Mouse (Mus musculus) lung, postnatal 36 days (tissue): ENCODE measurements around the gene Sucnr1.
A peak's percentile ranks its signal among the peaks of the same experiment; 100 is the strongest.

Experiments used
- DNase-seq: peaks from one replicate; pipeline ENCODE4 v3.0.0; 2022; ENCODE audit warnings: mixed read lengths

The Sucnr1 gene

DNA sequence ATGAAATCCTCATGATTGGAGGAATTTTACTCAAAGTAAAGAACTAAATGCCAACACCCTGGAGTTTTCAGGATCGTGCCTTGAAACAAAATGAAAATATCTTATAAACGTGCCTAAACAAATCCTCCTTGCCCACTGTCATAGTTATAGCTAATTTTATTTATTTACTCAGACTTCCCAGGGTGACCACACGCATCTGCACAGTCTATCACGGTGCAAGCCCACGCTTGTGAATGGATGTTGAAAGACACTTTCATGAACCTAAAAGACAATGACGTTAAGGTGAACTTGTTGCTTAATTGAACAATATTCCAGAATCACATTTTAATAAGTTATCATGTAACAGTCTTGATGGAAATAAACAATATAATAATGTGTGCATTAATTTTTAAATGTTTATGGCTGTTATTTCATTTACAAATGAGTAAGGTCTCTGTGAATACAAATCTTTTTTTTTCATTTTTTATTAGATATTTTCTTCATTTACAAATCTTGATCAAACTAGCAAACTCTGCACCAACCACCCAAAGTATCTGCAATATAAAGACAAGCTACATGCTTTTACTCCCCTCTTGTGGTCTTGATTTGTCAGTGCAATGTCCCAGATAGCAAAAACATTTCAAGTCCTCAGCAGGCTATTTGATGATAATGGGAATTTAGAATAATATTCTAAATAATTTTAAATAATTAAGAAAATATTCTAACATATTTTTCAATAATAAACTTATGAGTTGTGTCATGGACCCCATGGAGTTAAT is 30.4 kb downstream of the Sucnr1 start:
- DNase-seq = peak; percentile 56

DNA sequence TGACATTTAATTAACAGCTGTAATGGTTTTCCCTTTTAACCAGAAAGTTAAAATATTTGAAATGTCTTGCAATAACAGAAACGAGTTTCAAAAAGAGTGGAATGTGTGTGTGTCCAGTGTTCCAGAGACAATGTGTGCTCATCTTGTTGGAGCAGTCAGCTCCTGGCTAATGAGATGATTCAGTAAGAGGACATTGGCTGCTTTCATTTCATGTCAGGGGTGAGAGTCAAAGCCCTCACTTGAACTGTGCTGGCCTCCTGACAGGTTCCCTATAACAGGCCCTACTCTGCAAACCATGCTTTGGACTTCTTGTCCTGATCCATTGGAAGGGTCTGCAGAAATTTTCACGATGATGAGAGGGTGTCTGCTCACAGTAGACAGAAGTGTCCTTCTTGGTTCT is 32.9 kb downstream of the Sucnr1 start:
- no peak for DNase-seq

DNA sequence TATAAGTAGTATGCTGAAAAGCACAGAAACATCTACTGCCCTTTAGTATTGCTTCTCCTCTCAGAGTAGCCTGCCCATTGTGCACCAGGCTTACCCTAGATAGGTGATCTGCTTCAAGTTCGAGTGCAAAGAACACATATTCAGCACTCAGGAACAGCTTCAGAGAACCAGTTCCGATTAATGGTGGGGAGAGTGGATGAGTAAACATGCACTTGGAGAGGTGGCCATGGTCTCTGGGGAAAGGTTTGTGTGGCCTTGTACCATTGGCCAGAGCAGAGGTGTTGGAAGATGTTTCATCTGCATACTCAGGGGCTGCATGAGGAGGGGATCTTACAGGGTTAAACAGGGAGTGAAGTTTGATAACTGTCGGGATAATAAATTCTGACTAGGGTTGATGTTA is 39.8 kb downstream of the Sucnr1 start:
- DNase-seq = no peak

DNA sequence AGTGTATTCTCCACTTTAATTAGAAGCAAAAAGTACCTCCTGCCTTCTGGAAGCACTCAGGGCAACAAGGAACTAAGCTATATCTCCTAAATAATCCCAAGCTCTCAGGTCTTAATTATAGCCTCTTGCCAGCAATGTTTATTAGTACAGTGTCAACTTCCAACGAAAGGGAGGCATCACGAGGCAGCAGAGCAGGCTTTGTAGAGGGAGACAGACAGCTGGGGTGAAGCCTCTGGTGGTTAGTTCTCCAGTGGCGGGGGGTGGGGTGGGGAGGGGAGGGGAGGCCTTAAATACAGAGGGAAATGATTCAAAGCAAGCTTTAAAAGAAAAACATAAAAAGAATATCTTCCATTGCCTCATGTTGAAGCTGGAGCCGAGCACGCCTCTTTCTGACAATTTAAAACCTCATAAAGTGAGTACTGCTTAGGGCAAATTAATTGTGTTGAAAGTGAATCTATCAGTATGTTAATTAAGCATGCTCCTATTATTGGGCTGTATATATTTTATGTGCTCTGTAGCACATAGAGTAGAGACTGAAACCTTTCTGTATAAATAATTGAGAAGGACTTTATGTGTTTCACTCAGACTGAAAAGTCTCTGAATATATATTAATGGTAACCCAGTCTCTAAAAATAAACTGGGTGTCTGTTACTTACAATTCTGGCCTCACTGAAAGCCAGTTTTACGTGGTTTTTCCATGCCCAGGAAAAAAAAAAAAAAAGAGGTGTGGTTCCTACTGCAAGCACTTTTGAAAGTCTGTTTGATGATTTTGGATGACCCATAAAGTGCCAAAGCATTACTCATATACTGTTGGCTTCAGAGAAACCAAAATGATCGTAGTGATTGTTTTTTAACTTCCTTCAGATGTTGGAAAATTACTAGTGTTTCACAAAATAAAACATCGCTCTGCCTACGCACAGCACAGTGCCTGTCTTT is 42.5 kb downstream of the Sucnr1 start:
- DNase-seq = peak; percentile 21

DNA sequence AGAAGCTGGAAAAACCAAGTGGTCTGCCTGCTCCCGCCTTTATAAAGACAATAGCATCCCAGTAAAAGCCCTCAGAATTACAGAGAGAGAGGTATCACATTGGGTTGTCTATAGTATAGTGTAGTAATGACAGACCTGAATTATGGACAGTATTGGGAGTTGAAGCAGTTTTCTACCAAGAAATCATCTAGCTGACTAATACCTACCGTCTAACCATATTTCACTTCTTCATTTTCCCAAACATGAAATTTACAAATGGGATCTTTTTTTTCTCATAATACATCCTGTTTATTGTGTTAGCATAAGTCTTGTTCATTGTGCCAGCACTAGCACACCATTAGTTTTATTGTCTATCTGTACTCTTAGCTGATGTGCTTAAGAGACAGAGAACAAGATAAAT is 44.9 kb downstream of the Sucnr1 start:
- DNase-seq = no peak

DNA sequence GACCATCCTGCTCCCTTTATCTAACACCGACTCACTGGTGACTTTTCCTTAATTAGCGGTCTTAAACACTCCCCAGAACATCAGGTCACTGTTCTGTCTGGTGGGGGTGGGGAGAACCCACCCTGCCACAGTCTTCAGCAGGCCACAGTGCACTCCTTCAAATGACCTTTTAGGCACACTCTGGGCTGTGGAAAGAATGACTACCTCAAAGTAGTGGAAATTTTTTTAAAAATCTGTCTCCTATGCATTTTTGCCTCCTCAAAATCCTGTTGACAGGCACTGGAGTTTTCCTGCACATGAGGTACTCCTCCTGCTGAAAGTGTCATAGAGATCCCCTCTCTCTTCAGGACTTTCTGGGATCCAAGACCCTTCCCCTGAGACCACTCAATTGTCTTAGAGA is 46.6 kb downstream of the Sucnr1 start:
- DNase-seq = no peak

DNA sequence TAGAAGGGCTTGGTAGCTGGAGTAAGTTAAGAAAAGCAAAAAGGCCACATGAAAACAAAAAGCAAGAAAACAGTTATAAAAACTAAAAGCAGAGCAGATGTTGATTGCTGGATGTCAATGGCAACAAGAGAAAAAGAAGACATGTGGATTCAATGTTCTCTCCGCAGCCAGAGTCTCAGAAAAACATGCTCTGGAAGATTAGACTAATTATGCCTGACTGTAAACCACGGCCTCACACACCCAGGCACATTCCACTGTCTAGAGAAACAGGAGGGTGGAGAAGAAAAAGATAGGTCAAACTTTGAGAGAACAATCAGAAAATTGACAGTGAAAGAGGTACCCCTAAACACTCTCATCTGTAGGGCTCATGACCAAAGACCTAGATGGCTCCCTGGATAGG is 54.1 kb downstream of the Sucnr1 start:
- DNase-seq = no peak
